Mouse (Mus musculus): ENCODE data around the gene Il13. TPM values are rescaled to one million over a fixed set of nuclear protein-coding genes. Genes with fewer than 3 reads are reported as not detected.
A peak's percentile ranks its signal among the peaks of the same experiment; 100 is the strongest.

Gene Il13
- not detected for total RNA-seq (2021)

DNA sequence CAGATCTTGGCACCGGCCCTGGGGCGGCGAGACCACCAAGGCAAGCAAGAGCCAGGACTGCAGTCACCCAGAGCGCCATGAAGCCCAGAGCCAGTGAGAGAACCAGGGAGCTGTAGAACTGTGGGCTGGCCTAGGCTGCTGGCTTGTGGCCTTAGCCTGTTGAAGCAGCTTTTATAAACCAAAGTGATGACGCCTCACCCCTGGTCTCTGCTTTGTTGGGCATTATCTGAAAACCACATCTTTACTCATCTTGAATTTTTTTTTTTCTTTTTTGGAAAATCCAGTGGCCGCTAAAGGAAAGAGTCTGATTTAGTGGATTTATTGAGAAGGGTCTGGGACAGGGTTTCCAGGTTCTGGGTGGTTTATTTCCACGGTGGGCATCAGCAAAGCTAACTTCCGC, at the start of gene Il13:
TSS of gene Il13 (minus strand) at position 147 of the 400 bp plus-strand sequence.
- no peak for DNase-seq
- intact Hi-C loops (cut with DNase I), result no loop called here

DNA sequence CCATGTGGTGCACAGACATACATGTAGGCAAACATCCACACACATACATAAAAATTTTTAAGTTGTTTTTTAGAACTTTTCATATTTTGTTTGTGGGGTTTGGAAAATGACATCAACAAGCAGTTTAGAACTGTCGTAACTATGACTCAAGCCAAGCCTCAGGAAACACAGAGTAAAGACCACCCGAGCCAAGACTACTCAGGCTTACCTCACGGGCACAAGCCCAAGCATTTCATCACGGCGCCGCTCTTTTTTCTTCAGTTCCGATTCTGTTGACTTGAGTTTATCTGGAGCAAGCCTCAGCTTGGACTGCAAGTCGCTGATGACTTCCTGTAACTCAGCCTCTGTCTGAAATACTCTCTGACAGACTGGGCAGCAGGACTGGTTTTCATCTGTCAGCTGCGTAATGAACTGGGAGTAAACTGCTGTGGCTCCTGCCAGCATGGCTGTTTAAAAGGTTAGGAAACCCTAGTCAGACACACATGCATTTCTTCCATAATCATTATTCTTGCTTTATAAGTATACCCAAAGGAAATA, 48.6 kb upstream of the Il13 start:
- intact Hi-C loops (cut with DNase I), result no loop called here
- DNase-seq, result peak; percentile 15 to 22

DNA sequence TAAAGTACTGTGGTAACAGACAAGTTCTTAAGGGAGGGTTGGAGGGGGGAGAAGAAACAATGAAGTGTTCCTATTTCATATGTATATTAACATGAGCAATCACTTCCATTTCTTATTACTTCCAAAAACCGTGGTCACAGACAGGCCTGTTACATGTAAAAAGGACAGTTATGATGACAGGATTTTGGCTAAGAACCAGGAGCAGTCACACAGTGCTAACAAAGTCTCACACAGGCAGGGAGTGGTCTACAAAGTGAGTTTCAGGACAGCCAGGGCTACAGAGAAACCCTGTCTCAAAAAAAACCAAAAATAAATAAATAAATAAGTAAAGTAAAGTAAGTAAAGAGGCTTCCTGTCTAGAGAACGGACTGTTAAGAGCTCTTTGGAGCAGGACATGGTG, 47.7 kb upstream of the Il13 start:
- intact Hi-C loops (cut with DNase I), result no loop called here
- no peak for DNase-seq

DNA sequence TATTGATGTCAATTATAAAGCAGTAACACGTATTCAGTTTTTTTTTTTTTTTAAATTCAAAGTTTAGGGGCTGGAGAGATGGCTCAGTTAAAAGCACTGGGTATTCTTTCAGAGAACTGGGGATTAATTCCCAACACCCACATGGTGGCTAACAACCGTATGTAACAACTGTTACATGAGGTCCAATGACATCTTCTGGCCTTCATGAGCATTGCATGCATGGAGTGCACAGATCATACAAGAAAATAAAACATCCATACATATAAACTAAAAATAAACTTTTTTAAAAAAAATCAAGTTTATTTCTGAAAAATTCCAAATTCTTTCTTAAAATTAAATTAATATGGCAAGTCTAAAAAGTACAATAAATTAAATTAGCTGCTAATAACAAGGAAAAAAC, 47.2 kb upstream of the Il13 start:
- intact Hi-C loops (cut with DNase I), result no loop called here
- no peak for DNase-seq

DNA sequence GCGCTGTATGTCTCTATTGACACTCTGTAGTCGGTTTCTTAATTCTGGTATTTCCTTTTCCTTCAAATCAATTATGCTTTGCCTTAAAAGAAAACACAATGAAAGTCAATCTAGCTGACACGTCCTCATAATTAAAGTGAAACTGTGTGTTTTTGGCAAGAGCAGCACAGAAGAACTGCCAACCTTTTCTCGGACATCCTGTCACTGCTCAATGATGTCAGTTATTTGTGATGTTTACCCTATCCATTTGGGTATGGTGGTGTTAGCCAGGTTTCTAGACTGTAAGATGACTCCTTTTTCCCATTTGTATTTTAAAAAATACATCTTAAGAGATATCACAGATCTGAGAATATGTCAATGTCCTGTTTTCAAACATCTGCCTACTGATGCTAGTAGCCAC, 45.6 kb upstream of the Il13 start:
- DNase-seq, result no peak
- intact Hi-C loops (cut with DNase I), result no loop called here

DNA sequence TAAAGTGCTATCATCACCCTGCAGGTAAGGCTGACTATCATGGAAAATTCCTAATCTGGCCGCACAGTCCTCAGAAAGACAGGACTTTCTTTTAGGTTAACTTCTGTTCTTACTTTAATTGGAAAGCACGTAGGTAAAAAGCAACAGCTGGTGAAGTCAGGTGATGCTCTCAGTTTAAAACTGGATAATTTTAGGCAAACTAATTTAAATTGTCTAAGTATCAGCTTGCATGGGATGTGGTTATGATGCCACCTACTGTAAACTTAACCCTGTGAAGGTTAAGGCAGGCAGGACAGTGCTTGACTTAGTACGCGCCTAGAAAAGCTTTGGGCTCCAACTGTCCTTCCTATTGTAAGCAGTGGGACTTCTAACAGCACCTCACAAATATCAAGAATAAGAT, 36.9 kb upstream of the Il13 start:
- intact Hi-C loops (cut with DNase I), result no loop called here
- DNase-seq, result no peak

DNA sequence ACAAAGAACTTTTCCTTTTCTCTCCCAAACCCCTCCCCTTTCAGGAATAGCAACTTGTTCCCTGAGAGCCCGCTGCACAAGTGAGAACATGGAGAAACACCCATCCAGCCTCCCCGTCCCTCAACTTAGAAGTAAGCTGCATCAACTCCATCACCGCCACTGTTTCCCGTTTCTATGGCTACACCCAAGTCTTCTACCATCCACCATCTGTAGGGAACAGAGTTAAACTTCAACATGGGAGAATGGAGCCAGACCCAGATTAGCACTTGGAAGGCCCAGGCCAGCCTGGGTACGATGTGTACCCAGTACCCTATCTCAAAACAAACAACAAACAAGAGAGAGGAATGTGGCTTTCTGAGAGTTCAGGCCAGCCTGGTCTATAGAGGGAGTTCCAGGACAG, 29.6 kb upstream of the Il13 start:
- no peak for DNase-seq
- intact Hi-C loops (cut with DNase I), result no loop called here

DNA sequence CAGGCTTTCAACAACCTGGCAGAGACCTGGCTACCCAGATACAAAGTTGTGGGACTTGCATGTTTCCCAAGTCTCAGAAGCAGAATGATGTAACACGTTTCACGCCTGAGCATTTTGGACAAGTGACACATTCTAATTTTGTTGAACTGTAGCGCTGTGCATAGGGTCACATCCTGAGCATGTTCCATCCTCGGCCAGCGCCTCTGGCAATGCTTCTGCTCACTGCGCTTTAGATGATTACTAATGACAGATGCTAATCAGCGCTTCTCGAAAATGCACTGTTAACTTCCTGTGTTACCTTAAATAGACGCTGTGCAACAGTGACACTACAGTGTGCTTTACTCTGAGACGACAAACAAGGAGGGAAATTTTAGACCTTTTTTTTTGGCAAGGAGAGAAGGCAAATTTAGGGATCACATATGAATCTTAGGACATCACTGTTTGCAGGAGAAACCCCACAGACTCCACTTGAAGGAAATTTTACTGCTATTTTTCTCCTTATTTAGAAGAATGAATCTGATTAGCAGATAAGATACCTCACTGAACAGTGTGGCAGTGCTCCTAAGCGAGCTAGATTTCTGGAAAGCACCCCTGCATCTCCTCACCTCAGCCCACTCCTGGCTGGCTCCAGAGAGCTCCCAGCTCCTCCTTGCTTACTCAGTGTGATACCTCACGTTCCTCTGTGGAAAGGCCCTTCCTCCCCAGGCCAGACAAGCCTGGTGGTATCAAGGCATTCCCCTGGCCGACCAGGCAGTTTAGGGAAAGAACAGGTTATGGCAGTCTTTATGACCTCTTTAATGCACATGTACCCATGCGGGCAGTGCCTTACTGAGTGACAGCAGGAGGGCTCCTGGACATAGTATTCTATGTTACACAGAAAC, 28.5 kb upstream of the Il13 start:
- DNase-seq, result no peak
- intact Hi-C loops (cut with DNase I), result no loop called here

DNA sequence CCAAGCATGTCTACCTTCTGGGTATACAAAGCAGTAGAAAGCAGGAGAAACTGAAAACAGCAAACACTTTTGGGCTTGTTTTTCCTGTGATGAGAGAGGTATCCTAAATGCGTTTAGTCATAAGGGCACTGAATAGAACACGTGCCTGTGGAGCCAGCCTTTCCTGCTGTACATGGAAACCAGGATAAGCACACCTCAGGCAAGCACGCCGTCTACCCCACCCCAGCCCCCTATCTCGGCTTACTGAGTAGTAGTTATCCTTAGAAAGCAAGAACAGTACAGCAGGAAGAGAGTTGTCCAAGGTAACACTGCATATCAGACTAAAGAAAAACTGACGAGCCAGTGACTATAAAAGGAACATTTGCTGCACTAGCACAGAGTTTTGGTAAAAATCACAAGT, 23.3 kb upstream of the Il13 start:
- intact Hi-C loops (cut with DNase I), result no loop called here
- no peak for DNase-seq

DNA sequence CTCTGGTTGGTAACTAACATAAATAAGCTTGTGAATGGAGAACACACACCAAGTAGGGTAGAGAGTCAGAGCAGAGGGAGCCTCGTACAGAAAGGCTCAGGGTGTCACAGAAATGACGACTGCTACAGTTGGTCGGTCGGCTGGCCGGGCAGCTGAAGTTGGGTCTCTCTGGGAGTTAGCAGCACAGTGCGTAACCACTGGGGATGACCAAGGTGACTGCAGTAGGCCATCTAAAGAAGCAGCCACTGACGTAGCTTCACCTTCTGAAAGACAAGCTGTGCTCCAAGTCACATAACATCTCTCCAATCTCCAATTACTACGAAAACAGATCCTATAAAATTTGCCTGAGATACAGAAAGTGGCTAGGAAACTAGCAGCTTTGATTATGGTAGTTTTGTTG, 22.9 kb upstream of the Il13 start:
- no peak for DNase-seq
- intact Hi-C loops (cut with DNase I), result no loop called here

DNA sequence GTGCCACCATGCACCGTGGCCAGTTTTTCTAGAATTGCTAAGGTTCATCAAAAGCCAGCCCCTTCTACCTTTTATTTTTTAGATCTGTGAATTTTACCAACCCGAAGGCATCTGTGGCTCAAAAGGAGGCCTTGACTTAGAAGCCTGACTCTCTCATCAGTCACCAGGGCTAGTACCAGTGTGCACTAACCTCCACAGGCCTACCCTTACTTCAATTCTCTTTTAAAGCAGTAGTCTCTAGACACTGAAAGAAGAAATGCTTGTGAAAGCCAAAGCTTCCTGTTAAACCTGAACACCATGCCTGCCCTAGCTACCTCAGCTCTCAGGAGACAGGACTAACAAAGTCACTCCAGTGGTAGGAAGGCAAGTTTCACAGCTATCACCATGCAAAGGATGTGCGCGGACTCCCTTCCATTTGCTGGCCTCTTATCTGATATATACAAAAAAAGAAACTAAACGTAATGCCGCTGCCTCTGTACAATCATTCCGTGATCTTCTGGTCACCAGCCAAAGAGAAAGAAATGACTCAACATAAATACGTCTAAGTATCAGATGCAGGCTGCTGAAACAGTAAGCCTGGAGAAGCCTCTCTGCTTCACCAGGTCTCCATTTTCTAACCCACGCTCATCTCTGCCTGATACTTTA, 22.2 kb upstream of the Il13 start:
- intact Hi-C loops (cut with DNase I), result no loop called here
- no peak for DNase-seq

DNA sequence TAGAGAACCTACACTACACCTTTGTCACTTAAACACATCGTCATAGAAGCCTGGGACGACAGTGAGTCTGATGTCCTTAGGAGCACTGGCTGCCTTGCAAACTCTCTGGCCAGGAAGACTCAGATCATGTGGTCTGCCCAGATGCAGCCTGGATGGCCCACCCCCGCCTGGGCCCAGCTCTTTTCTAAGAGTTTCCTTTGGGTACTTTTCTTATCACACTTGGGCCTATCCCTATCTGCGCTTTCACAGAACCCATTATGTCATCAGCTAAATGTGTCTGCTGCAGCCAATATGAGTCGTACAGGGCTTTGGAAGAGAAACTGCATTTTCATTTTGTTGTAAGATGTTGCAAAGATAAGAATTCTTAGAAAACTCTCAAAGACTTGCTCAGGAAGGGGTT, 20.5 kb upstream of the Il13 start:
- intact Hi-C loops (cut with DNase I), result no loop called here
- DNase-seq, result peak in 1 of 2 experiments; percentile 21

DNA sequence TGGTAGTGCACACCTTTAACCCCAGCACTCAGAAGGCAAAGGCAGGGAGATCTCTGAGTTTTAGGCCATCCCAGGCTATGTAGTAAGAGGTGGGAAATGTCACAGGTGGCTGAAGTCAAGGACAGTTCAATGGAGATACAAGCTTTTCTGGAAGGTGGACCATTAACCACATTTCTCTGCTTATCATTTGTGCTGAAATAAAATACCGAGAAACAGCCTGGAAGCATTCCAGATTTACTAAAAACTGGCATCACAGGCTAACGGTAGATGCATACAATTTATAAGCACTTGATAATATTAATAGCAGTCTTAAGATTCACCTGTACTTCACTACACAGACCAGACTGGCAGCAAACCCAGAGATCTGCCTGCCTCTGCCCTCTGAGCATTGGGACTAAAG, 17.9 kb upstream of the Il13 start:
- no peak for DNase-seq

DNA sequence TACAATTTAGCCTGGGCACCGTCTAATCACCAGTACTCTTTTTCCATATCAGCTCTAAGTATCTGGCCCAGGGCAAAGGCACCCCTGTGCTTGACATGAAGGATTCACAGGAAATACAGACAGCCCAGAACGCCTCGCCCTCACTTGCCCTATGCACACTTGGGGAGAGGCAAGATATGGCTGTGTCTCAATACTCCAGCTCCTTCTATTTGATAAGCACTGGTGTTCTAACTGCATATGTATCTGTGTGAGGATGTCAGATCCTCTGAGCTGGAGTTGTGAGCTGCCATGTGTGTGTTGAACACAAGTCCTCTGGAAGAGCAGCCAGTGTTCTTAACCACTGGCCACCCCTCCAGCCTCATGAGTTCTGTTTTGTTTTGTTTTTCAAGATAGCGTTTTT, 16.9 kb upstream of the Il13 start:
- intact Hi-C loops (cut with DNase I), result no loop called here
- no peak for DNase-seq

More for the DNA sequence above, 17.9 kb upstream of the Il13 start:
- intact Hi-C loops (cut with DNase I), result no loop called here

DNA sequence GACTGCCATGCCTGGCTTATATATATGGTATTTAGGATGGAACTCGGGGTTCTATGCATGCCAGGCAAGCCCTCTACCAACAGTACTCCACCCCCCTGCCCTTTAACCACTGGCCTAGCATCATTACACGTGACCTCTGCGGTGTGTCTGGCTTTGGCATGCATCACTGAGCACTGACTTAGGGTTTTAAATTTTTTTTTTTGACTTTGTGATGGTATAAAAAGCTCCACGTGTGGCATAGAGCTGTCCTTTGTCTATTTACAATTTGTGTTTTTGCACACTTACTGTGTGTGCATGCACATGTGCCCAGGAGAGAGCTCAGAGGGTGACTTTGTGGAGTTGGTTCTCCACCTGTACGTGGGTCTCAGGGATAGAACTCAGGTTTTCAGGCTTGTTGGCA, 9.5 kb upstream of the Il13 start:
- no peak for DNase-seq
- intact Hi-C loops (cut with DNase I), result no loop called here

DNA sequence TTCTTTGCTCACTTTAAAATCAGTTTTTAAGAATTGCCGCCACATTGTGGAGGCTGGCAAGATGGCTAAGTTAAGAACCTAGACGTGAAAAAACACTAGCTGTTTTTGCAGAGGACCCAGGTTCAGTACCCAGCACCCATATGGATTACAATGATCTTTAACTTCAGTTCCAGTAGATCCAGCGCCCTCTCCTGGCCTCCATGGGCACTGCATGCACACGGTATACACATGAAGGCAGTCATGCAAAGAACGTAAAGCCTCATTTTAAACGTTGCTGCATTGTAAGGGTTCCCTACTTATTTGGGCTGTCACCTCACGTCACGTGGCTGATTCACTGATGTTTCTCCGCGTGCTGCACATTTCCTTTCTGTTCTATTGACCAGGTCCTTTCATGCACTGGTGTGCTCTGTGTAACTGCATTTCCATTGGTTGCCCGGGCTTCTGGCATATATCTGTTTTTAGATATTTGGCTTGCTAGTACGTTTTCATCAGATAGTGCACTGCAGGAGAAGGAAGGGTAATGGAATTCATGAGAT, 8.3 kb upstream of the Il13 start:
- intact Hi-C loops (cut with DNase I), result no loop called here
- no peak for DNase-seq

DNA sequence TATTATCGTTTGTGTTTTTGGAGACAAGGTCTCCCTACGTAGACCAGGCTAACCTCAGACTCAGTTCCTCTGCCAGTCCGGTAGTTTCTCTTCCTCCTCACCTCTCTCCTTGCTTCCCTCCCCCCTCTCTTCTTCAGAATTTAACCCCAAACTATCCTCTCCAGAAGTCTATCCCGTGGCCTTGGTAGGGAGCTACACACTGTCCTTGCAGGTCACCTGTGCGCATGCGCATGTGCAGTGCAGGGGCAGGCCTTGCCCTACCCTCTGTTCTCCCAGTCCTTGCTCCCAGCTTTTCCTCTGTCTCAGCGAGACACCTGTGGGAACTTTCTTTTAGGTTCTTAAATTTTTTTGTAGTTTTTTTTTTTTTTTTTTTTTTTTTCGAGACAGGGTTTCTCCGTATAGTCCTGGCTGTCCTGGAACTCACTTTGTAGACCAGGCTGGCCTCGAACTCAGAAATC, 3.3 kb upstream of the Il13 start:
- no peak for DNase-seq
- intact Hi-C loops (cut with DNase I), result no loop called here

DNA sequence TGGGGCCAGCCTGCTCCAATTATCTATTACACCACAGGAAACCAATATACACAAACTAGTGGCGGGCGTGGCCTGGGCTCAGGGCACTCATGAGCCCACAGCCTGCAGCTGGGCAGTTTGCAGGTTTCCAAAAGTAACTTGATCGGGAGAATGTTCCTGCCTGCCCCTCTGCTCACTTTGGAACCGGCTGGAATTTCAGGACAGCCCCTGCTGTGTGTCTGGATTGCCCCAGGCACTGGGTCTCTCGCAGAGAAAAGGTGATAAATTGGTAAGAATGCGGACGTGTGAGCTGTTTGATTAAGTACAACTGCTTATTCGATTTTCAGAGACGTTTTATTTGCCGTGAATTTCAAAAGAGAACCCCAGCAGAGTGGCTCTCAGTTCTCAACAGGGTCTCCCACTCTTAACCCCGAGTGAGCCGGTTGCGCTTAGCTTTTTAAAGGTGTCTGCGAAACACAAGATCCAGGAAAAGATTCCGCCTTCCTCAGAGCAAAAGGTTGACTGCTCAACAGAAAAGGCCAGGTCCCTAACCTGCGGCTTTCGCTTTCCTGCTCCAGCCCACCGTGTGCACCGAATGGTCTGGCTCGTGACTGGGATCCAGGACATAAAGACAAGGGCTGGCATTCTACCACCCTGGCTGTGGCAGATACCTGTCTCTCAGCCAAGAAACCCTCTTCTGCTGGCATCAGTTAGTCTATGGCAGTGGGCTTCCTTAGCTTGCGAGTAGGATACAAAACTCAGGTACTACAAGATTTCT, 2.7 kb upstream of the Il13 start:
- DNase-seq, result no peak
- intact Hi-C loops (cut with DNase I), result no loop called here

DNA sequence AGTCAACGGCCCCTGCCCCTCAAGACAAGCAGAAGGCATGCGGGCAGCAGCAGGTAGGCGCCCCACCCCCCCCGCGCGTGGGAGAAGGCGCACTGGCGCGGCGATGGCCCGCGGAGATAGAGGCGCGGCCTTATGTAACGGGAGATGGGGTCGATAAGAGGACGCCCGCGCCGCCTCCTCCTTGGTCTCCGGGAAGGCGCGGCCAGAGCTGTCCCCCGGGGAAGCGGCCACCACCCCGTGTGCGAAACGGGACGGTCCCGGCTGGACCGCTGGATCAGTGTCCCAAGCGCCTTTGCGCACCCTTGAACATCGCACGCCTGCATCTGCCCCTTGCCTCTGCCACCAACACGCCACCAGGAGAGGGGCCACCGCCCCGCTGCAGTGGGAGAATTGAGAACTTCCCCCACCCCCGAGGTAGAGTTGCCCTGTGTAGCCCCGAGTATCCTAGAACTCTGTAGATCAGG, 1.7 kb upstream of the Il13 start:
- intact Hi-C loops (cut with DNase I), result no loop called here
- DNase-seq, result no peak

DNA sequence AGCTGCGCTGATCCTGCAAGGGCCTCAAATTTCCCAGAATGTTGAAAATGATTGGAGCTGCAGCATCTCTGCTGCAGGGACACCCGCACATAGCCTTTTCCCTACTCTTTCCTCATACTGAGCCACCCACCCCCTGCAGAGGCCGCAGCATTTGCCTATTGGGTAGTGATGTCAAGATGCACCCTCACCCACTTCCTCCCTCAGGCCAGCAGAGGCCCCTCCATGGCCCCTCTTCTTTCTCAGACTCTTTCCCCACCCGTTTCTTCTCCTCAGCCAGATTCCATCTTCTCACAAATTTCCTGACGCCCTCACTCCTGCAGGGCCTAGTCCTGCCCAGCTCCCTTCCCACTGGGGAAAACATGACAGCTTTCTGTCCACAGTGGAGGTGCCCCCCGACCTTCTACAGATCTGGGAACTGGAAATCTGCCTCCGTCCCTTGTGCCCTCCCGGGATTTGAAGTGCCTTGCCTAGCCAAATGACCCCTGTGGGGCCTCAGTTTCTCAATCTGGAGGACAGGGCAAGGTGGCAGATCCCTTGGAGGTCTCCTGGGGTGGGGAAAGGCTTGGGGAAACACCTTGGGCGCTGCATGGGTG, 1.2 kb upstream of the Il13 start:
- intact Hi-C loops (cut with DNase I), result no loop called here
- no peak for DNase-seq

DNA sequence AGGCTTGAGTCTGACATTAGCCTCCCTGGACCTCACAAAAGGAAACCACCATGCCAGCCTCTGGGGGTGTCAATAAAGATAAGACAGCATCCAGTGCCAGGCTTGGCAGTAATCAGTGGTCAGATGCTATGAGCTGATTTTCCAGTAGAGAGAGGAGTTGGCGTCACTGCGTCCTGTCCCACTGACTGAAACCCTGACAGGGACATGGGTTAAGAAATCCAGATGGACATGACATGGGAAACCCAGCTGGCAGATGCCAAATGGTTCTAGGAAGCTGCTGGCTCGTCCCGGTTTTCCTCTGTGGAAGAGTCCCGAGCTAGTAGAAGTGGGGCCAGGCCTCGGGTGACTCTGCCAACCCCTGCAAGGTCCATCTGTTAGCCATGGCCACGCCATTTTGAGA, 858 bp downstream of the Il13 start:
- no peak for DNase-seq
- intact Hi-C loops (cut with DNase I), result no loop called here
